Mouse (Mus musculus) kidney, embryonic 14.5 days (tissue): ENCODE results near the gene Trim7. TPM values are rescaled to one million over a fixed set of nuclear protein-coding genes. Genes with fewer than 3 reads are reported as not detected.

Experiments
- ATAC-seq: fragments of 200-750 bp; cut with Nextera tagmentation; 2 replicates; pipeline ENCODE4 v1.8.0; 2017; ENCODE audit warnings: moderate number of reproducible peaks, mild to moderate bottlenecking, moderate TSS enrichment, moderate library complexity; ENCODE audit not compliant: low FRiP score, low TSS enrichment
- H3K27ac ChIP-seq: fragments of 300-500 bp; sonication (generic); 2 replicates; pipeline ENCODE4 v1.5.1; 2014; ENCODE audit warnings: low read depth, mild to moderate bottlenecking, low read length, moderate library complexity, mixed read lengths
- H3K27me3 ChIP-seq: fragments of 300-500 bp; sonication (generic); 2 replicates; pipeline ENCODE4 v1.6.1; 2014; ENCODE audit warnings: mild to moderate bottlenecking, low read length; ENCODE audit not compliant: control insufficient read depth, insufficient read depth
- H3K36me3 ChIP-seq: fragments of 300-500 bp; sonication (generic); 2 replicates; pipeline ENCODE4 v1.6.1; 2014; ENCODE audit warnings: low read length, mixed read lengths; ENCODE audit not compliant: control insufficient read depth, insufficient read depth
- H3K4me1 ChIP-seq: fragments of 300-500 bp; sonication (generic); 2 replicates; pipeline ENCODE4 v1.6.1; 2014; ENCODE audit warnings: low read length, mixed read lengths; ENCODE audit not compliant: control insufficient read depth, insufficient read depth
- H3K4me2 ChIP-seq: fragments of 300-500 bp; sonication (generic); replicated peaks from 2 replicates; pipeline ENCODE4 v1.6.1; 2014; ENCODE audit warnings: low read depth, mild to moderate bottlenecking, low read length
- H3K4me3 ChIP-seq: fragments of 300-500 bp; sonication (generic); 2 replicates; pipeline ENCODE4 v1.5.1; 2014; ENCODE audit warnings: mild to moderate bottlenecking, low read length
- H3K9ac ChIP-seq: fragments of 300-500 bp; sonication (generic); 2 replicates; pipeline ENCODE4 v1.6.1; 2014; ENCODE audit warnings: low read depth, mild to moderate bottlenecking, low read length, moderate library complexity
- H3K9me3 ChIP-seq: fragments of 300-500 bp; sonication (generic); 2 replicates; pipeline ENCODE4 v1.6.1; 2016; ENCODE audit warnings: low read length; ENCODE audit not compliant: control insufficient read depth
- WGBS: fragments of 180-500 bp; shearing (Covaris S2); extraction: QIAGEN DNeasy Blood & Tissue Kit; methylation state at CpG from one replicate; pipeline ENCODE4 v1.1.7; 2014; 5-methylcytosine and 5-hydroxymethylcytosine counted together
- polyA plus RNA-seq: library from polyadenylated mRNA; unstranded; fragments of >200 nt; fragmentation: Nextera tagmentation; extraction: Ambion mirVana; gene quantifications from 2 replicates; pipeline ENCODE4 v1.2.1, GENCODE M21; 2014

The Trim7 gene
- polyA plus RNA-seq, 1 experiment from 2014 or later = 2.9 TPM

- H3K27me3 ChIP-seq = no peaks in the 10 kb centered on the region
- ATAC-seq = no peak
- H3K4me2 ChIP-seq = no peak overlapping the region
- H3K9ac ChIP-seq = no peak overlapping the region
- no peaks in the 10 kb centered on the region for H3K9me3 ChIP-seq
- no peak overlapping the region for H3K4me3 ChIP-seq
- H3K36me3 ChIP-seq = peaks cover 97% of the 10 kb centered on the region
- H3K27ac ChIP-seq = no peak overlapping the region
- H3K4me1 ChIP-seq = no peaks in the 10 kb centered on the region
Measured at GRCm38 (mm10) chr11:48808304-48808646, 17.7 kb upstream of the Trim7 start.

GRCm38 (mm10) chr11:48808737-48809433 lies 17.1 kb upstream of the Trim7 start:
- H3K27me3 ChIP-seq = no peaks in the 10 kb centered on the region
- no peaks in the 10 kb centered on the region for H3K9me3 ChIP-seq
- peaks cover 95% of the 10 kb centered on the region for H3K36me3 ChIP-seq
- H3K9ac ChIP-seq = no peak overlapping the region
- no peaks in the 10 kb centered on the region for H3K4me1 ChIP-seq
- no peak overlapping the region for H3K27ac ChIP-seq
- H3K4me2 ChIP-seq = no peak overlapping the region
- no peak for ATAC-seq
- H3K4me3 ChIP-seq = no peak overlapping the region
- WGBS = 78% methylated on average over 16 of the region's 16 CpGs

- Histone ChIP-seq H3K4me1 (peaks cover 4% of the 10 kb centered on the region; the same call in 1 of the 2 replicates), H3K36me3 (peaks cover 92% of the 10 kb centered on the region), H3K9me3 (no peaks in the 10 kb centered on the region), H3K27me3 (no peaks in the 10 kb centered on the region), H3K4me2 (no peak overlapping the region), H3K4me3 (no peak overlapping the region), H3K27ac (no peak overlapping the region), H3K9ac (no peak overlapping the region)
- ATAC-seq = no peak
- WGBS = 42% methylated on average over 4 of the region's 4 CpGs
Measured at GRCm38 (mm10) chr11:48809434-48809830, 16.5 kb upstream of the Trim7 start.

GRCm38 (mm10) chr11:48810142-48810541 lies 15.8 kb upstream of the Trim7 start:
- Histone ChIP-seq H3K4me2 (no peak overlapping the region), H3K27me3 (no peaks in the 10 kb centered on the region), H3K27ac (no peak overlapping the region), H3K36me3 (peaks cover 91% of the 10 kb centered on the region), H3K4me1 (peaks cover 8% of the 10 kb centered on the region; the same call in 1 of the 2 replicates), H3K9me3 (no peaks in the 10 kb centered on the region), H3K4me3 (no peak overlapping the region), H3K9ac (no peak overlapping the region)
- 90% methylated on average over 2 of the region's 2 CpGs for WGBS
- no peak for ATAC-seq

GRCm38 (mm10) chr11:48813782-48814181 lies 12.2 kb upstream of the Trim7 start:
- Histone ChIP-seq H3K27ac (no peak overlapping the region), H3K9me3 (no peaks in the 10 kb centered on the region), H3K36me3 (peaks cover 57% of the 10 kb centered on the region), H3K9ac (no peak overlapping the region), H3K4me1 (peaks cover 16% of the 10 kb centered on the region), H3K4me2 (no peak overlapping the region), H3K27me3 (no peaks in the 10 kb centered on the region), H3K4me3 (no peak overlapping the region)
- no peak for ATAC-seq

- Histone ChIP-seq H3K4me3 (peak overlapping the region; percentile 78), H3K9ac (peak overlapping the region; percentile 91; the same call in 1 of the 2 replicates), H3K4me2 (peak overlapping the region; percentile 80), H3K9me3 (no peaks in the 10 kb centered on the region), H3K27ac (no peak overlapping the region), H3K36me3 (peaks cover 37% of the 10 kb centered on the region), H3K27me3 (no peaks in the 10 kb centered on the region), H3K4me1 (peaks cover 16% of the 10 kb centered on the region)
- ATAC-seq = no peak
- 78% methylated on average over 16 of the region's 16 CpGs for WGBS
Measured at GRCm38 (mm10) chr11:48815851-48816250, 10.1 kb upstream of the Trim7 start.

GRCm38 (mm10) chr11:48816281-48816781 lies 9.6 kb upstream of the Trim7 start:
- H3K27ac ChIP-seq = peak overlapping the region; percentile 65; the same call in 1 of the 2 replicates
- H3K4me2 ChIP-seq = peak overlapping the region; percentile 80
- peaks cover 16% of the 10 kb centered on the region for H3K4me1 ChIP-seq
- peaks cover 32% of the 10 kb centered on the region for H3K36me3 ChIP-seq
- no peaks in the 10 kb centered on the region for H3K27me3 ChIP-seq
- H3K9me3 ChIP-seq = no peaks in the 10 kb centered on the region
- WGBS = 2% methylated on average over 16 of the region's 23 CpGs
- peak overlapping the region; percentile 91 for H3K9ac ChIP-seq
- peak; percentile 68 for ATAC-seq
- peak overlapping the region; percentile 78 for H3K4me3 ChIP-seq

- Histone ChIP-seq H3K9ac (peak within 1 kb of the TSS; percentile 91), H3K27me3 (no peaks in the 10 kb centered on the region), H3K4me2 (peak within 1 kb of the TSS; percentile 81), H3K4me1 (peaks cover 16% of the 10 kb centered on the region), H3K36me3 (peaks cover 25% of the 10 kb centered on the region), H3K4me3 (peak within 1 kb of the TSS; percentile 78), H3K27ac (peak within 1 kb of the TSS; percentile 96), H3K9me3 (no peaks in the 10 kb centered on the region)
- under 1% methylated on average over 69 of the region's 77 CpGs for WGBS
- ATAC-seq = peak; percentile 96
Measured at GRCm38 (mm10) chr11:48816800-48817665, 8.9 kb upstream of the Trim7 start, which contains the start of gene Trim41. Trim41 (minus strand) TSS chr11:48817353.

- Histone ChIP-seq H3K27me3 (no peaks in the 10 kb centered on the region), H3K9me3 (no peaks in the 10 kb centered on the region), H3K4me1 (peaks cover 16% of the 10 kb centered on the region), H3K36me3 (peaks cover 19% of the 10 kb centered on the region; the same call in 1 of the 2 replicates), H3K9ac (peak overlapping the region; percentile 91; the same call in 1 of the 2 replicates), H3K27ac (peak overlapping the region; percentile 96; the same call in 1 of the 2 replicates), H3K4me3 (peak overlapping the region; percentile 78), H3K4me2 (peak overlapping the region; percentile 81)
- 5% methylated on average over 9 of the region's 9 CpGs for WGBS
- no peak for ATAC-seq
Measured at GRCm38 (mm10) chr11:48817794-48818193, 8.1 kb upstream of the Trim7 start.
